Mouse (Mus musculus): Measurements from ENCODE around the gene Fam172a. TPM values are rescaled to one million over a fixed set of nuclear protein-coding genes. Genes with fewer than 3 reads are reported as not detected.

The Fam172a gene
- polyA plus RNA-seq, 1 experiment: 10.2 TPM

DNA sequence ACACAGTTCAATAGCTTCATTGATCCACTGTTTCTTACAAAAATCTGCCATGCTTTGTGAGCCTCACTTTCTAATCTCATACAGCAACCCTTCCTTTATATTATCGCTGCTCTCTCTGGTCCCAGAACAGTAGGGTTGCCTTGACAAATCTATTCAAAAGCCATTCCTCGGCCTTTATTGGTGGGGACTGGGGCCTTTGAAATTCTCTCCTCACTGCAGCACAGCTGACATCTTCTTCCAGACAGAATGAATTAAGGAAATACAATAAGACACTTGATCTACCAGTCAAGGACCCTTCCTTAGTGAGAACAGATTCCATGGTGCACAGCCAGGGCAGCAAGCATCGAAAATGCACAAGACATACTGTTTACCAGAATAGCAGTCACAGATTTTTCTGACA is 303.5 kb downstream of the Fam172a start:
- WGBS: 59% methylated on average over 3 of the region's 3 CpGs
- Histone ChIP-seq H3K4me3 (replicated peaks; ENCODE audit: extremely low read depth, low read depth, low read length) (no peak overlapping the region), H3K4me1 (ENCODE audit: control insufficient read depth, insufficient read depth, low read length) (no peaks in the 10 kb centered on the region)
- no peak for TF ChIP-seq CTCF (IDR thresholded peaks at IDR 0.05; ENCODE audit: insufficient read depth, low read length)
- TF ChIP-seq POLR2A (IDR thresholded peaks at IDR 0.05; ENCODE audit: borderline replicate concordance, extremely low read depth, low read depth, low read length): no peak
- no peak for DNase-seq

DNA sequence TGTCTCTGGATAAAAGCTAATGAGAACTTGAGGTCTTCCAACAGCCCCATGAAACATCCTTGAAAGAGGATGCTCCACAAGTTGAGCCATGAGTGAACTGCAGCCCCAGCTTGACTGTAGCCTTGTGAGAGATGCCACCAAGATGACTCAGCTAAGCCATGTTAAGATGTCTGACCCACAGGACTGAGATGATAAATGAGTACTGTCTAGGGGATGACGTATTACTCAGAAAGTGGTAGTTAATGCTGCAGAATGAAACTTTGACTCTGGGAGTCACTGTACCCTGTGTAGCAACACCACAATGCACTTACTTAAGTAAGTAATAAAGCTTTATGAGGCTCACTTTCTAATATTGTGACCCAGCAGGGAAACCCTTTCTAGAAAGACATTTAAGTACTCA is 308.3 kb downstream of the Fam172a start:
- 94% methylated on average over 1 of the region's 1 CpGs for WGBS

DNA sequence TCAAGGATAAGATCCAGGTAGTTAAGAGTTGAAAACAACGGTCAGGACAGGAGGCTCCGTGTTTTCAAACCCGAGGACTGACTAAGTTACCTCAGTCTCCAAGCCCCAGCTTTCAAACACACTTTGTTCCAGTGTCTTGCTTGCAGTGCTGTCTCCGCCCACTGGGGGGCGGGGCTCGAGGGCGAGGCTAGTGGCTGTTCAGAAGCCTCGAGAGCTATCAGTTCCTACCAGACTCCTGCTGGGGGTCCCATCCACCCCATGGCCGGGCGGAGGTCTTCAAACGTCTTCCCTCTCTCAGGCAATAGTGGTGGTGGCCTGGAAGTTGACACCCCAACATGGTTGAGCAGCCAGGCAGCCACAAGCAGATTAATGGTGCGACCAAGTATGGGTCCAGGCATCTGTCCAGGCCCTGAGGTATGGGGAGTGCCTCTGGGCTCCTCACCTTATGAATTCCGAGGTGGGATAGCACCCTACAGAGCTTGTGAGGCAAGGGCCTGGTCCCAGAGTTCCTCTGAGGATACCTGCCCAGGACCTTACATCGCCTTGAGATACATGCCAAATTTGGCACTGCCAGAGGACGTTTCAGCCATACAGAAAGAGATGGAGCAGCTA is 323.0 kb downstream of the Fam172a start, which contains the start of gene Pou5f2:
Pou5f2 (plus strand) TSS at position 220 of the 612 bp plus-strand sequence.
- Histone ChIP-seq H3K4me1 (ENCODE audit: control insufficient read depth, insufficient read depth, low read length) (no peaks in the 10 kb centered on the region), H3K4me3 (replicated peaks; ENCODE audit: extremely low read depth, low read depth, low read length) (no peak within 1 kb of the TSS)
- WGBS: 67% methylated on average over 15 of the region's 15 CpGs
- TF ChIP-seq CTCF (IDR thresholded peaks at IDR 0.05; ENCODE audit: insufficient read depth, low read length): no peak
- no peak for TF ChIP-seq POLR2A (IDR thresholded peaks at IDR 0.05; ENCODE audit: borderline replicate concordance, extremely low read depth, low read depth, low read length)
- no peak for DNase-seq

More for the DNA sequence above, 308.3 kb downstream of the Fam172a start:
- Histone ChIP-seq H3K4me1 (ENCODE audit: control insufficient read depth, insufficient read depth, low read length) (no peaks in the 10 kb centered on the region), H3K4me3 (replicated peaks; ENCODE audit: extremely low read depth, low read depth, low read length) (no peak overlapping the region)
- no peak for TF ChIP-seq CTCF (IDR thresholded peaks at IDR 0.05; ENCODE audit: insufficient read depth, low read length)
- TF ChIP-seq POLR2A (IDR thresholded peaks at IDR 0.05; ENCODE audit: borderline replicate concordance, extremely low read depth, low read depth, low read length): no peak
- DNase-seq: no peak

- WGBS: 52% methylated on average over 1 of the region's 1 CpGs
- DNase-seq: no peak
- Histone ChIP-seq H3K4me3 (replicated peaks; ENCODE audit: extremely low read depth, low read depth, low read length) (no peak overlapping the region), H3K4me1 (ENCODE audit: control insufficient read depth, insufficient read depth, low read length) (no peaks in the 10 kb centered on the region)
- TF ChIP-seq CTCF (IDR thresholded peaks at IDR 0.05; ENCODE audit: insufficient read depth, low read length): no peak
Observed at GRCm38 (mm10) chr13:78032821-78033220, 331.0 kb downstream of the Fam172a start.

DNA sequence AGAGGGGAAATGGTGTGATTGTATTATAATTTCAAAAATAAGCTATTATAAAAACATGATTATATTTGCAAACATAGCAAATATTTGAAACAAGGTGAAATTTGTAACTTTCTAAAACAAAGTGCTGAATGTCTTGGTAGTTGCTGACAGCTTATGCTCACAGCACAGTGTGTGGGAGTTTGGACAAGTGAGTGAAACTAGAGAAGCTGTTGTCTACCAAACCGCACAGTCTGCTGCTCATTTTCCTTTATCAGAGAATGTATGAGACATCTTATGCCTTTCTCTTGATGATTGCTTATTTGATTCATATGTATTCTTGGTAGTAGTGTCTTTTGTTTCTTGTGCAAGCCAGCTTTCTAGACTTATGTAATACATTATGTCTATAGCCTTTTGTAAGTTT is 335.4 kb downstream of the Fam172a start:
- DNase-seq: no peak

GRCm38 (mm10) chr13:78043203-78043602 is 341.4 kb downstream of the Fam172a start:
- no peak overlapping the region for H3K4me3 ChIP-seq (replicated peaks; ENCODE audit: extremely low read depth, low read depth, low read length)
- DNase-seq: no peak
- WGBS: 71% methylated on average over 6 of the region's 6 CpGs
- no peak for TF ChIP-seq CTCF (IDR thresholded peaks at IDR 0.05; ENCODE audit: insufficient read depth, low read length)
- TF ChIP-seq POLR2A (IDR thresholded peaks at IDR 0.05; ENCODE audit: borderline replicate concordance, extremely low read depth, low read depth, low read length): no peak
- H3K4me1 ChIP-seq (ENCODE audit: control insufficient read depth, insufficient read depth, low read length): no peaks in the 10 kb centered on the region

More for the DNA sequence above, 335.4 kb downstream of the Fam172a start:
- Histone ChIP-seq H3K4me1 (ENCODE audit: control insufficient read depth, insufficient read depth, low read length) (no peaks in the 10 kb centered on the region), H3K4me3 (replicated peaks; ENCODE audit: extremely low read depth, low read depth, low read length) (no peak overlapping the region)
- TF ChIP-seq POLR2A (IDR thresholded peaks at IDR 0.05; ENCODE audit: borderline replicate concordance, extremely low read depth, low read depth, low read length) (no peak), CTCF (IDR thresholded peaks at IDR 0.05; ENCODE audit: insufficient read depth, low read length) (no peak)
- 72% methylated on average over 1 of the region's 1 CpGs for WGBS

- no peak overlapping the region for H3K4me3 ChIP-seq (replicated peaks; ENCODE audit: extremely low read depth, low read depth, low read length)
- no peak for TF ChIP-seq POLR2A (IDR thresholded peaks at IDR 0.05; ENCODE audit: borderline replicate concordance, extremely low read depth, low read depth, low read length)
- DNase-seq: no peak
- no peaks in the 10 kb centered on the region for H3K4me1 ChIP-seq (ENCODE audit: control insufficient read depth, insufficient read depth, low read length)
- WGBS: 46% methylated on average over 5 of the region's 5 CpGs
Observed at GRCm38 (mm10) chr13:78045116-78045515, 343.3 kb downstream of the Fam172a start.

GRCm38 (mm10) chr13:78087751-78088150 is 385.9 kb downstream of the Fam172a start:
- 79% methylated on average over 4 of the region's 4 CpGs for WGBS
- no peak for DNase-seq

GRCm38 (mm10) chr13:78090701-78091100 is 388.9 kb downstream of the Fam172a start:
- no peak for TF ChIP-seq CTCF (IDR thresholded peaks at IDR 0.05; ENCODE audit: insufficient read depth, low read length)
- TF ChIP-seq POLR2A (IDR thresholded peaks at IDR 0.05; ENCODE audit: borderline replicate concordance, extremely low read depth, low read depth, low read length): no peak
- Histone ChIP-seq H3K4me1 (ENCODE audit: control insufficient read depth, insufficient read depth, low read length) (no peaks in the 10 kb centered on the region), H3K4me3 (replicated peaks; ENCODE audit: extremely low read depth, low read depth, low read length) (no peak overlapping the region)
- no peak for DNase-seq

More at GRCm38 (mm10) chr13:78087751-78088150, 385.9 kb downstream of the Fam172a start:
- Histone ChIP-seq H3K4me3 (replicated peaks; ENCODE audit: extremely low read depth, low read depth, low read length) (no peak overlapping the region), H3K4me1 (ENCODE audit: control insufficient read depth, insufficient read depth, low read length) (no peaks in the 10 kb centered on the region)
- no peak for TF ChIP-seq CTCF (IDR thresholded peaks at IDR 0.05; ENCODE audit: insufficient read depth, low read length)
- no peak for TF ChIP-seq POLR2A (IDR thresholded peaks at IDR 0.05; ENCODE audit: borderline replicate concordance, extremely low read depth, low read depth, low read length)

GRCm38 (mm10) chr13:78091949-78092348 is 390.1 kb downstream of the Fam172a start:
- Histone ChIP-seq H3K4me3 (replicated peaks; ENCODE audit: extremely low read depth, low read depth, low read length) (no peak overlapping the region), H3K4me1 (ENCODE audit: control insufficient read depth, insufficient read depth, low read length) (no peaks in the 10 kb centered on the region)
- WGBS: 95% methylated on average over 3 of the region's 3 CpGs
- TF ChIP-seq POLR2A (IDR thresholded peaks at IDR 0.05; ENCODE audit: borderline replicate concordance, extremely low read depth, low read depth, low read length) (no peak), CTCF (IDR thresholded peaks at IDR 0.05; ENCODE audit: insufficient read depth, low read length) (no peak)
- no peak for DNase-seq

Data from lung, adult 2 months (tissue).